Mouse (Mus musculus) neural tube, embryonic 14.5 days (tissue): ENCODE measurements at regions not wholly inside any gene's neighbourhood (a gene's known extent, or its start where the extent isn't known, plus 50 kb on each side); places are given as distances from the start of the nearest gene placed in this dataset.

Experiments
- ATAC-seq: fragments of 200-750 bp; cut with Nextera tagmentation; 2 replicates; pipeline ENCODE4 v1.8.0; 2017; ENCODE audit warnings: low read depth, mild to moderate bottlenecking, moderate TSS enrichment, moderate library complexity
- H3K27ac ChIP-seq: fragments of 300-500 bp; sonication (generic); 2 replicates; pipeline ENCODE4 v1.5.1; 2014; ENCODE audit warnings: low read depth, mild to moderate bottlenecking, control low read depth, low read length, moderate library complexity, mixed read lengths
- H3K27me3 ChIP-seq: fragments of 300-500 bp; sonication (generic); 2 replicates; pipeline ENCODE4 v1.6.1; 2014; ENCODE audit warnings: low read length; ENCODE audit not compliant: control insufficient read depth, insufficient read depth
- H3K36me3 ChIP-seq: fragments of 300-500 bp; sonication (generic); 2 replicates; pipeline ENCODE4 v1.6.1; 2014; ENCODE audit warnings: low read length, mixed read lengths; ENCODE audit not compliant: control insufficient read depth, insufficient read depth
- H3K4me1 ChIP-seq: fragments of 300-500 bp; sonication (generic); 2 replicates; pipeline ENCODE4 v1.6.1; 2014; ENCODE audit warnings: low read length; ENCODE audit not compliant: control insufficient read depth, insufficient read depth
- H3K4me2 ChIP-seq: fragments of 300-500 bp; sonication (generic); 2 replicates; pipeline ENCODE4 v1.6.1; 2014; ENCODE audit warnings: mild to moderate bottlenecking, low read depth, low read length, control low read depth
- H3K4me3 ChIP-seq: fragments of 300-500 bp; sonication (generic); 2 replicates; pipeline ENCODE4 v1.5.1; 2014; ENCODE audit warnings: low read depth, low read length, control low read depth, mixed read lengths
- H3K9ac ChIP-seq: fragments of 300-500 bp; sonication (generic); replicated peaks from 2 replicates; pipeline ENCODE4 v1.6.1; 2014; ENCODE audit warnings: low read depth, mild to moderate bottlenecking, control low read depth, low read length, mixed read lengths
- H3K9me3 ChIP-seq: fragments of 300-500 bp; sonication (generic); 2 replicates; pipeline ENCODE4 v1.6.1; 2016; ENCODE audit warnings: low read length; ENCODE audit not compliant: control insufficient read depth
- WGBS: fragments of 180-500 bp; shearing (Covaris S2); extraction: QIAGEN DNeasy Blood & Tissue Kit; methylation state at CpG from one replicate; pipeline ENCODE4 v1.1.7; 2014; 5-methylcytosine and 5-hydroxymethylcytosine counted together

DNA sequence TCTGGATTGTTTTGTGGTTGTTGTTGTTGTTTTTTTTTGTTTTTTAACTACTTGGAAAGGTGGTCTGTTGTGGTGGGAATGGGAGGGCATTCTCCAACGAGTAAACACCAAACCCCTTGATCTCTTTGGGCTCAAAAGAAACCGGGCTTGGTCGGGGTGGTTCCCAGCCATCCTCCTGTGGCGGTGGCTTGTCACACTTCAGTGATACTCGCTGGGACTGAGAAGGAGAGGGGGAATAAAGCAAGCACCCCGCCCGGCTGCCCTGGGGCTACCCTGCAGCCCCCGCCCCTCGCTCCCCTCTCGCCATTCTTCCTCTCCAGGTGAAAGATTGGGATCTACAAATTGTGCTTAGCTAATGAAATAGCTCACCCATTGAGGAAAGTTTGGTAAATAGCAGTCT is 229.3 kb upstream of the Sp4 start:
- Histone ChIP-seq H3K4me1 (peaks cover 6% of the 10 kb centered on the region; the same call in 1 of the 2 replicates), H3K4me3 (no peak overlapping the region), H3K27ac (no peak overlapping the region), H3K4me2 (peak overlapping the region; percentile 39; the same call in 1 of the 2 replicates), H3K27me3 (peaks cover 9% of the 10 kb centered on the region), H3K9ac (no peak overlapping the region), H3K36me3 (no peaks in the 10 kb centered on the region), H3K9me3 (no peaks in the 10 kb centered on the region)
- WGBS = 5% methylated on average over 10 of the region's 10 CpGs
- no peak for ATAC-seq

DNA sequence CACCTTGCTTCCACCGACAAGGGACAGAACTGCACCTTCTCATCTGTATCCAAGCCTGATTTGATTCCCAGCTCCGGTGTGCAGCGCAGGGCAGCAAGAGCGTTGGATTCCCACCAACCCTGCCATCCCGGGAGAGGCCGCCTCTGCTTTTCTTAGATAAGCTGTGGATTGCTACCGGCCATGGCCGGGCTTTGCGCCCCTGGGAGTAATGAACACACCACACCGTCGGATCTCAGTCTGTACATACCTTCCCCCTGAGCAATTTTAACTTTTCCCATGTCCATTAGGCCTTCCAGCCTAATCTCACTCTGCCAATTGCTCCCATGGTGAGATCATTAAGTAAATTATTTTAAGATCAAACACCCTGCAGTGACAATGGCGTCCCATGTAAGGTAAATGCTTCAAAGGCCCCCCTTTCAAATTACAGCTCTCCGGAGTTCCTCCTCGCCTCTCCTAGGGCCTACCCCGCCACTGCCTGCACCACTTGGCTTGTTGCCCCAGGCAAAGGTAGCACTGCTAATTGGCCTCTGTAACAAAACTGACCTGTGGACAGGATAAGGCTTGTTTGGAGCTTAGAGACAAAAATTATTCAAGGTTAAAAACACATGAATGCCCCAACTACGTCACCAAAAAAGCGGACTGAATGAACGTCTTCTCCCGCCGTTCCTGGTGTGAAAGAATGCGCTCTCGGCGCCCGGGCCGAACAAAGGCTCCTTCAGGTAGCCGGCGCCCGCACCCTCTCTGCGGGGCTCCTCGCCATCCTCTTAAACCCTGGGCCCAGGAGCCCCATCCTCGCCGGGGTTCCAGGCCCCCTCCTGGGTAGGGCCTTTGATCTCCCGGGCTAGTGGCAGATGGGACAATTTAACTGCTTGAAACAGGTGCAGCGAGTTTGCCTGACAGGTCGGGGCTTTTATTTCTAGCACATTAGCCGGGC is 228.5 kb upstream of the Sp4 start:
- H3K27me3 ChIP-seq = peaks cover 9% of the 10 kb centered on the region
- ATAC-seq = peak; percentile 62
- peak overlapping the region; percentile 39; the same call in 1 of the 2 replicates for H3K4me2 ChIP-seq
- H3K27ac ChIP-seq = no peak overlapping the region
- peak overlapping the region; percentile 23; the same call in 1 of the 2 replicates for H3K4me3 ChIP-seq
- H3K4me1 ChIP-seq = peaks cover 6% of the 10 kb centered on the region; the same call in 1 of the 2 replicates
- 3% methylated on average over 36 of the region's 36 CpGs for WGBS
- no peaks in the 10 kb centered on the region for H3K36me3 ChIP-seq
- no peaks in the 10 kb centered on the region for H3K9me3 ChIP-seq
- H3K9ac ChIP-seq = no peak overlapping the region

DNA sequence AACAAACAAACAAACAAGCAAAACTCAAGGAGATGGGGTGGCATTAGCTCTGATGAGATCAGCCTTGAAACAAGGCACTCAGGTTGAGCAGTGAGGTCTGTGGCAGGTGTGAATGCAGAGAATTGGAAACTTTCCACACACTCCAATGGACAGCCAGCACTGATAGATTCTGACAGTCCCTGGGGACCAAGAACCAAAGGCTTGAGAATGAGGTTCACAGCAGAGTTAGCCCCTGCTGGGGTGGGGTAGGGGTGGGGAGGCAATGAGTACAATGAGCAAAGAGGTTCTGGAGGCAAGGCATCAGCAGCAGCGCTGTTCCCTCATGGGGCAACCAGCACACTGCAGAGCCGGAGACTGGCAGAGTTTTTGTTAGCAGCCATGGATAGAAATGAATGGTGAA is 220.5 kb upstream of the Sp4 start:
- Histone ChIP-seq H3K27me3 (peaks cover 2% of the 10 kb centered on the region; the same call in 1 of the 2 replicates), H3K4me2 (no peak overlapping the region), H3K4me1 (no peaks in the 10 kb centered on the region), H3K9me3 (no peaks in the 10 kb centered on the region), H3K9ac (no peak overlapping the region), H3K27ac (no peak overlapping the region), H3K4me3 (no peak overlapping the region), H3K36me3 (no peaks in the 10 kb centered on the region)
- no peak for ATAC-seq
- whole genome bisulfite sequencing = 79% methylated on average over 2 of the region's 2 CpGs

DNA sequence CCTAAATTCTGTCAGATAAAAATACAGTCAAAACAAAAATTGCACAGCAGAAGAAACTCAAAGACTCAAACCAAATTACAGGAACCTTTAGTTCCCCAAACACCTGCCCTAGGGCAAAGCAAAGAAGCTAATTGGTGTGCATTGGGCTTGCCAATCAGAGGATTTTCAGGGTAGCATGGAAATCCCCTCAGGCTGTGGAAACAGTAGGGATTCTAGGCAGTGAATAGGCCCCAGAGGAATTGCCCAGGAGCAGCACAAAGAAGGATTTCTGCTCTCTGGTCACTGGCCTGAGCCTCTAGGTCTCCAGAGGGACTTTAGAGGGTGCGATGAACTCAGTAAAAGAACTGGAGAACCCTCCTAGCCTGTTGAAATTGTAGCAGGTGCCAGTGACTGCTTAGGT is 220.1 kb upstream of the Sp4 start:
- no peaks in the 10 kb centered on the region for H3K9me3 ChIP-seq
- H3K27ac ChIP-seq = no peak overlapping the region
- 0 out of 2 replicates have a peak, but pooled peaks cover 2% of the 10 kb centered on the region for H3K27me3 ChIP-seq
- H3K4me3 ChIP-seq = no peak overlapping the region
- no peaks in the 10 kb centered on the region for H3K4me1 ChIP-seq
- WGBS = 24% methylated on average over 1 of the region's 1 CpGs
- no peak overlapping the region for H3K4me2 ChIP-seq
- H3K9ac ChIP-seq = no peak overlapping the region
- ATAC-seq = no peak
- no peaks in the 10 kb centered on the region for H3K36me3 ChIP-seq

DNA sequence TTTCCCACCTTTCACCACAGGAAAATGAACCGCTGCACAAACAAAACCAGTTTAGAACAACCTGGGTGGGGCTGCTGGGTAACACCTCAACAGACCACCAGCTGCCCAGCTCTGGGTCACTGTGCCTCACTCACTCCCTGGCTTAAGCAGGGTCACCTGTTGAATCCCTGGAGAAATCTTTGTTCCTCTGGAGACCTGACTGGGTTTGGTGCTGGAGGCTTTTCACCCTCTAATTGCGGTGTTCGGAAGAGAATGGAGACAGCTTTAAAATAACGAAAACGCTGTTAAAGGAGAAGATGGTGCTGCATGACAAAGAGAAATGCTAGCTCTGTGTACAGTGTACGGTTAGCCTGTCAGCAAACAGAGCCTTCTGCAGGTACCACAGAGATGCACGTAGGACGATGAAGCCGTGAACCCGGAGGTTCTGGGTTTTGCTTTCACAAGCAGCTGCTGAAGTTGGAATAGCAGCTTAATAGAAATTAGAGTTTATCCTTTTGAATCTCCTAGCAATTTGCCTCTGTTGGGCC is 218.6 kb upstream of the Sp4 start:
- Histone ChIP-seq H3K27me3 (0 out of 2 replicates have a peak, but pooled peaks cover 2% of the 10 kb centered on the region), H3K4me3 (no peak overlapping the region), H3K9ac (no peak overlapping the region), H3K4me2 (no peak overlapping the region), H3K27ac (no peak overlapping the region), H3K4me1 (no peaks in the 10 kb centered on the region), H3K36me3 (no peaks in the 10 kb centered on the region), H3K9me3 (no peaks in the 10 kb centered on the region)
- WGBS = 41% methylated on average over 10 of the region's 10 CpGs
- no peak for ATAC-seq

DNA sequence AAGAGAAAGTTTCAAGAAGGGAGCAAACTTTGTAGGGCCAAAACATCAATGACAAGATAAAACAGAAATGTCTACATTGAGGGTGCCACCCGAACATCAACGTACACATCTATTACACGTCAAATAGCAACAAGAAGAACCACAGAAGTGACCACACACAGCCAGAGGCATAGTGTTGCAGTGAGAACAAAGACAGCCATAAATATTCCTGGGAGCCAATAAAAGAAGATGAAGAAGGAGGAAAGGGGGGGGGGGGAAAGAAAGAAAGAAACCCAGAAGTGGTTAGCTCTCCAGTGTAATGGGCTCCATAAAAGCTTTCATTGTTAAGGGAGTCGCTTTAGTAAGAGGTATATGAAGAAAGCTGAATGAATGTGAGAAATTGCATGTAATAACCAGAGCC is 209.7 kb upstream of the Sp4 start:
- peaks cover 8% of the 10 kb centered on the region for H3K27me3 ChIP-seq
- no peak; the same call in 1 of the 2 replicates for ATAC-seq

DNA sequence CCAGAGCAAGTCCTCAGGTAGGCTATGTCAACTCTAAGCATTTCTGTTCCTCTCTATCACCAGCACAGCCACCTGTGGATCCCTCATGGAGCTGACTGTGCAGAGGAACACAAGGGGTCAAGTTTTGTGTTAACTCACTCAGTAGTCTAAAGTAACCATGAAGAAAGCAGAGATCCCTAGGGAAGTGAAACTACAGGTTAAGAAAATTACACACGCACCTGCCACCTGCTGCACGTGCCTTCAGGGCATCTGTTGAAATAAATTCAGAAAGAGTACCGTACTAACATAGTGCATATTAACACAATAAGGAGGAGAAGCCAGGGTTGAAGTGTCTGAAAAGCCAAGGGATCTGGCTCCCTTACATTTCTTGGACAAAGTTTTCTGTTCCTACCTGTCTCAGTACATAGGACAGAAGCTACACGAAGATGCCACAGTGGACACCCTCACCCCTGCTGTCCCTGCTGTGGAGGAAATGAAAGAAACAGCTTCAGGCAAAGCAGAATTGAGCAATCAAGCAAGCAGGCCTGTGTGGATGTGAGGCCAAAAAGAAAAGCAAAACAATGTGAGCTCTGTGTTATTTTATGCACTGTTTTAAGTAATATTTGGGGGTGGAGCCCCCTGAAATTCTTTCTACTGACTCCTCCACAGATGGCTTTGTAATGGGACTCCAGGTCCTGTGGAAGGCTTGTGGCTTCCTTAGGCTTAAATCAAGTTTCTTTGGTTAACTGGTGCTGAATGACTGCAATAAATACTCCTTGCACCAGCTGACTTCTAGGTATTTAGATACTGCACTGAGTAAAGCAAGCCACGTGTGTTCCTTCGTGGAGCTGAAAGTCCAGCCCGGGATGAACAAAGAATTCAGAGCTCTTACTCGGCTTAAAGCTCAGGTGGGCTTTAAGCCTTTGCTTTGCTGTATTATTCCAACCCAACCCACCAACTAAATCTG is 208.0 kb upstream of the Sp4 start:
- H3K9ac ChIP-seq = no peak overlapping the region
- WGBS = 65% methylated on average over 8 of the region's 8 CpGs
- H3K27me3 ChIP-seq = peaks cover 8% of the 10 kb centered on the region

More for the DNA sequence above, 209.7 kb upstream of the Sp4 start:
- Histone ChIP-seq H3K27ac (no peak overlapping the region), H3K9me3 (no peaks in the 10 kb centered on the region), H3K4me2 (no peak overlapping the region), H3K4me3 (no peak overlapping the region), H3K9ac (no peak overlapping the region), H3K36me3 (no peaks in the 10 kb centered on the region), H3K4me1 (no peaks in the 10 kb centered on the region)
- 3% methylated on average over 4 of the region's 4 CpGs for WGBS

DNA sequence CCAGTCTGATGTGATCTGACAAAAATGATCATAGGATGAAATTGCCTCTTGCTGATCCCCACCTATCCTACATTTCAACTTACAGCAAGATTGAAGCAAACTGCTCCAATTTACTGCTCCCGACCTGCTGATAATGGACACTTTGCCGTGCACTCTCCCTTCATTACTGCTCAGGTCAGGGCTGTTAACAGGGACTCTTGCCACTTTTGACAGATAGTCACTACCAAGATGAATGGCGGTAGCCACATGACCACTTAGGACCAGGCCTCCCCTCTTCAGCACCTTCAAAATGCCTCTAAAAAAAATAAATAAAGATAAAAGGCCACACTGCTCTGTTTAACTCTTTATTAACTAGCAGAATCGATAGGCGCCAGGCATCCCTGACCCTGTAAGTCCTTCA is 199.2 kb upstream of the Sp4 start:
- H3K4me1 ChIP-seq = no peaks in the 10 kb centered on the region
- H3K4me3 ChIP-seq = no peak overlapping the region
- H3K9me3 ChIP-seq = no peaks in the 10 kb centered on the region
- no peak overlapping the region for H3K9ac ChIP-seq
- no peak for ATAC-seq
- no peak overlapping the region for H3K27ac ChIP-seq
- no peak overlapping the region for H3K4me2 ChIP-seq
- peaks cover 1% of the 10 kb centered on the region; the same call in 1 of the 2 replicates for H3K27me3 ChIP-seq
- 51% methylated on average over 5 of the region's 5 CpGs for WGBS
- no peaks in the 10 kb centered on the region for H3K36me3 ChIP-seq

More for the DNA sequence above, 208.0 kb upstream of the Sp4 start:
- no peak for ATAC-seq
- no peaks in the 10 kb centered on the region for H3K9me3 ChIP-seq
- H3K4me2 ChIP-seq = no peak overlapping the region
- H3K27ac ChIP-seq = no peak overlapping the region
- H3K4me1 ChIP-seq = no peaks in the 10 kb centered on the region
- H3K36me3 ChIP-seq = no peaks in the 10 kb centered on the region
- no peak overlapping the region for H3K4me3 ChIP-seq
